ENCODE assay signal across 11 mouse cellular contexts in the genomic region with DNA sequence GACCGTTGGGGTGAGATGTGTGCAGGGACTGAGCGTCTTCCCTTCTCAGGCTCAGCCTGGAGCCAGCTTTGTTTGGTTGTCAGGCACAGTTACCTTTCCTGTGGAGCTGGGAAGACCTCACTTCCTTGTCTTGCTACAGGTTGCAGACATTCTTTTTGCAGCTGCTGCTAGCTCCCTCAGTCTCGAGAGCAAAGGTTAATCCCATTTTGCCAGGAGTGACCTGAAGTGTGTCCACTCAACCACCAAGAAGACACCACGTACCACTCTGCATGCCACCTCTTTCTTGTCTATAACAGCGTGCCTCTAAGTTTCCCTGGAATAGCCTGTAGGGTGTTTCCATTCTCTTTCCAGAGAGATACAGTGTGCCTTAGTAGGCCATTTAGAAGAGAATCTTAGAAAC. TPM values are rescaled to one million over a fixed set of nuclear protein-coding genes. Genes with fewer than 3 reads are reported as not detected.
DNase-seq lines count a peak whose midpoint lies in the region; ATAC-seq and TF ChIP-seq lines count a peak whose summit lies in the region.
"Had no signal": no experiment of that assay in that cellular context is flagged by ENCODE, and none has a peak within 500 bp of the region (broad histone marks: within the 10 kb centered on the region; RNA-seq: fewer than 3 reads in every experiment).

No protein-coding gene starts in this region.

- no peak overlapping the region for H3K4me2 ChIP-seq in hindbrain, embryonic 15.5 days
- no peak overlapping the region for H3K4me2 ChIP-seq in hindbrain, embryonic 12.5 days (replicated peaks)
- no peak overlapping the region for H3K4me2 ChIP-seq in hindbrain, postnatal 0 days (ENCODE audit: low read depth, low read length)
- no peak overlapping the region for H3K4me2 ChIP-seq in midbrain, embryonic 16.5 days (ENCODE audit: low read length)
- H3K4me2 ChIP-seq: embryonic facial prominence, embryonic 15.5 days; forebrain, embryonic 15.5 days; heart, embryonic 12.5 days had no signal

- H3K9me3 ChIP-seq in hindbrain, embryonic 15.5 days: no peaks in the 10 kb centered on the region
- H3K9me3 ChIP-seq in hindbrain, embryonic 12.5 days (replicated peaks): no peaks in the 10 kb centered on the region
- no peaks in the 10 kb centered on the region for H3K9me3 ChIP-seq in hindbrain, postnatal 0 days (ENCODE audit: low read length)
- H3K9me3 ChIP-seq in midbrain, embryonic 16.5 days (replicated peaks; ENCODE audit: control insufficient read depth, low read length, poor library complexity, severe bottlenecking): no peaks in the 10 kb centered on the region
- H3K9me3 ChIP-seq: embryonic facial prominence, embryonic 15.5 days; forebrain, embryonic 15.5 days; heart, embryonic 12.5 days had no signal

- H3K27me3 ChIP-seq in hindbrain, embryonic 15.5 days: no peaks in the 10 kb centered on the region
- H3K27me3 ChIP-seq in hindbrain, embryonic 12.5 days: no peaks in the 10 kb centered on the region
- no peaks in the 10 kb centered on the region for H3K27me3 ChIP-seq in hindbrain, postnatal 0 days (ENCODE audit: insufficient read depth, low read length)
- no peaks in the 10 kb centered on the region for H3K27me3 ChIP-seq in midbrain, embryonic 16.5 days (ENCODE audit: control insufficient read depth, insufficient read depth, low read depth, low read length)
- H3K27me3 ChIP-seq: embryonic facial prominence, embryonic 15.5 days; forebrain, embryonic 15.5 days; heart, embryonic 12.5 days had no signal

- 70% methylated on average over 5 of the region's 5 CpGs for WGBS in hindbrain, embryonic 15.5 days
- 69% methylated on average over 5 of the region's 5 CpGs for WGBS in hindbrain, embryonic 12.5 days
- 66% methylated on average over 5 of the region's 5 CpGs for WGBS in hindbrain, postnatal 0 days
- 52% methylated on average over 5 of the region's 5 CpGs for WGBS in midbrain, embryonic 16.5 days

- TF ChIP-seq CTCF in hindbrain, postnatal 0 days (IDR thresholded peaks at IDR 0.05; ENCODE audit: low read depth): no peak

- peaks cover 2% of the 10 kb centered on the region; the same call in 1 of the 2 replicates for H3K36me3 ChIP-seq in hindbrain, embryonic 15.5 days
- H3K36me3 ChIP-seq in hindbrain, embryonic 12.5 days: peaks cover 4% of the 10 kb centered on the region
- peaks cover 6% of the 10 kb centered on the region for H3K36me3 ChIP-seq in hindbrain, postnatal 0 days (ENCODE audit: insufficient read depth, low read length)
- H3K36me3 ChIP-seq in midbrain, embryonic 16.5 days (ENCODE audit: control insufficient read depth, insufficient read depth, low read length): peaks cover 7% of the 10 kb centered on the region; the same call in 1 of the 2 replicates
- H3K36me3 ChIP-seq: forebrain, embryonic 15.5 days had no signal

- no peak overlapping the region for H3K9ac ChIP-seq in hindbrain, embryonic 15.5 days
- H3K9ac ChIP-seq in hindbrain, embryonic 12.5 days: no peak overlapping the region
- H3K9ac ChIP-seq in hindbrain, postnatal 0 days (replicated peaks; ENCODE audit: low read length): no peak overlapping the region
- H3K9ac ChIP-seq in midbrain, embryonic 16.5 days (ENCODE audit: low read depth, low read length): no peak overlapping the region
- H3K9ac ChIP-seq: embryonic facial prominence, embryonic 15.5 days; forebrain, embryonic 15.5 days; heart, embryonic 12.5 days had no signal

- peaks cover 12% of the 10 kb centered on the region; the same call in 1 of the 2 replicates for H3K4me1 ChIP-seq in hindbrain, embryonic 15.5 days (replicated peaks)
- H3K4me1 ChIP-seq in hindbrain, embryonic 12.5 days: peaks cover 4% of the 10 kb centered on the region; the same call in 1 of the 2 replicates
- H3K4me1 ChIP-seq in hindbrain, postnatal 0 days (ENCODE audit: insufficient read depth, low read length): peaks cover 6% of the 10 kb centered on the region; the same call in 1 of the 2 replicates
- H3K4me1 ChIP-seq in midbrain, embryonic 16.5 days (ENCODE audit: control insufficient read depth, insufficient read depth, low read length): 0 out of 2 replicates have a peak, but pooled peaks cover 2% of the 10 kb centered on the region

- no peak overlapping the region for H3K27ac ChIP-seq in hindbrain, embryonic 15.5 days (replicated peaks)
- no peak overlapping the region for H3K27ac ChIP-seq in hindbrain, embryonic 12.5 days
- H3K27ac ChIP-seq in hindbrain, postnatal 0 days: no peak overlapping the region
- no peak overlapping the region for H3K27ac ChIP-seq in midbrain, embryonic 16.5 days (ENCODE audit: low read length)
- H3K27ac ChIP-seq: embryonic facial prominence, embryonic 15.5 days; forebrain, embryonic 15.5 days had no signal

- no peak overlapping the region for H3K4me3 ChIP-seq in hindbrain, embryonic 15.5 days
- H3K4me3 ChIP-seq in hindbrain, embryonic 12.5 days: no peak overlapping the region
- H3K4me3 ChIP-seq in hindbrain, postnatal 0 days (ENCODE audit: low read length): no peak overlapping the region
- no peak overlapping the region for H3K4me3 ChIP-seq in midbrain, embryonic 16.5 days (ENCODE audit: low read depth, low read length)
- H3K4me3 ChIP-seq: embryonic facial prominence, embryonic 15.5 days; forebrain, embryonic 15.5 days; heart, embryonic 12.5 days had no signal

- no peak for DNase-seq in hindbrain, postnatal 0 days (ENCODE audit: low spot score)
- peak; percentile 31 for DNase-seq in kidney, postnatal 10 days
- no peak for DNase-seq in right cerebral cortex, postnatal 14 days
- DNase-seq in left cerebral cortex, postnatal 36 days (ENCODE audit: low spot score in 2 of 2): no peak

- intact Hi-C loops in left cerebral cortex, postnatal 36 days (cut with DNase I): loop anchor here (1.0 to 5.0 kb wide), 3 partner anchors 160 to 303 kb away; a partner anchor contains a TSS

- ATAC-seq in hindbrain, embryonic 15.5 days (ENCODE audit: low FRiP score, low read depth): peak; percentile 5; the same call in 1 of the 2 replicates
- no peak for ATAC-seq in hindbrain, embryonic 12.5 days (ENCODE audit: low FRiP score)
- ATAC-seq in hindbrain, postnatal 0 days: peak; percentile 27; the same call in 1 of the 2 replicates
- ATAC-seq in midbrain, embryonic 16.5 days: peak; percentile 9; the same call in 1 of the 2 replicates
- no peak for ATAC-seq in erythroid progenitor cell, adult 5-6 weeks (replicated peaks; ENCODE audit: low FRiP score, poor library complexity, severe bottlenecking)

RNA-seq across cellular contexts. Expression of a gene that starts 3.7 kb away (rescaled TPM):
- 43.8 and 44.8 TPM in 2 replicates for polyA plus RNA-seq in hindbrain, embryonic 15.5 days (2015; fragmentation: Nextera tagmentation; extraction: Ambion mirVana)
- polyA plus RNA-seq in hindbrain, embryonic 12.5 days (2016; fragmentation: Nextera tagmentation; extraction: Ambion mirVana): 87.6 and 90.5 TPM in 2 replicates
- 18.8 and 23.5 TPM in 2 replicates for total RNA-seq in hindbrain, postnatal 0 days (2014; rRNA removed)
- 31.4 and 32.8 TPM in 2 replicates for polyA plus RNA-seq in hindbrain, postnatal 0 days (2015; fragmentation: Nextera tagmentation; extraction: Ambion mirVana)
- 38.8 and 42.7 TPM in 2 replicates for polyA plus RNA-seq in midbrain, embryonic 16.5 days (2015; fragmentation: Nextera tagmentation; extraction: Ambion mirVana)
- 10 to 100 TPM; 13.6 to 15.4 TPM for total RNA-seq in left cerebral cortex, postnatal 36 days (2021)
- 88.0 and 88.3 TPM in 2 replicates for total RNA-seq in erythroid progenitor cell, adult 5-6 weeks (2015; ENCODE audit: low replicate concordance)
- total RNA-seq in erythroid progenitor cell, adult 5-6 weeks (2017; ENCODE audit: low replicate concordance): 87.7 and 116 TPM in 2 replicates

Comparison
In these comparisons a context has a peak if more than half of its experiments do, and no peak if none do; other contexts are left out.
1. ATAC-seq: peak in hindbrain, embryonic 15.5 days (single experiment), hindbrain, postnatal 0 days (single experiment) and midbrain, embryonic 16.5 days (single experiment); none in hindbrain, embryonic 12.5 days (single experiment) and erythroid progenitor cell, adult 5-6 weeks (single experiment).